Mouse (Mus musculus) T-helper 1 cell (primary cell): ENCODE results near the gene Lrig3.

Experiments
- in situ Hi-C: fragments of 300-600 bp; cut with MboI, MseI; formaldehyde crosslinking; loops from one replicate; pipeline ENCODE4 v1.15.1; 2025; ENCODE audit warnings: high pct_unique_total_duplicates

Lrig3 gene

DNA sequence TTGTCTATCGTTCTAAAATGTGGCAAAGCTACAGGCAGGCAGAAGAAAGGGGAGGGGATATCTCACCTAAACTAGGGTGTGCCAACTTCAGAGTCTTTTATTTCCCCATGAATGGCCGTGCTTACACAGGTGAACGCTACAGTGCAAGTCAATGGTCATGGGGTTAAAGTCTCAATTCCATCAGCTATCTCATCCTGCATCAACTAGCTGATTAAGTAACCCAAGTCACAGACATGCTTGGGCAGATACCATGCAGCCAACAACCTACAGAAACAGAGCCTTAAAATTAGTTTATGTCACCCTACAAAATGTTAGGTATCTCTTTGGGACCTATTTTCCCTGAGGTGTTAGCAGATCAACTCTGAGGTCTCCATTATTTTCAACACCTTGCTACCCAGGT, 1.3 kb upstream of the Lrig3 start:
- in situ Hi-C loops, result no loop called here

DNA sequence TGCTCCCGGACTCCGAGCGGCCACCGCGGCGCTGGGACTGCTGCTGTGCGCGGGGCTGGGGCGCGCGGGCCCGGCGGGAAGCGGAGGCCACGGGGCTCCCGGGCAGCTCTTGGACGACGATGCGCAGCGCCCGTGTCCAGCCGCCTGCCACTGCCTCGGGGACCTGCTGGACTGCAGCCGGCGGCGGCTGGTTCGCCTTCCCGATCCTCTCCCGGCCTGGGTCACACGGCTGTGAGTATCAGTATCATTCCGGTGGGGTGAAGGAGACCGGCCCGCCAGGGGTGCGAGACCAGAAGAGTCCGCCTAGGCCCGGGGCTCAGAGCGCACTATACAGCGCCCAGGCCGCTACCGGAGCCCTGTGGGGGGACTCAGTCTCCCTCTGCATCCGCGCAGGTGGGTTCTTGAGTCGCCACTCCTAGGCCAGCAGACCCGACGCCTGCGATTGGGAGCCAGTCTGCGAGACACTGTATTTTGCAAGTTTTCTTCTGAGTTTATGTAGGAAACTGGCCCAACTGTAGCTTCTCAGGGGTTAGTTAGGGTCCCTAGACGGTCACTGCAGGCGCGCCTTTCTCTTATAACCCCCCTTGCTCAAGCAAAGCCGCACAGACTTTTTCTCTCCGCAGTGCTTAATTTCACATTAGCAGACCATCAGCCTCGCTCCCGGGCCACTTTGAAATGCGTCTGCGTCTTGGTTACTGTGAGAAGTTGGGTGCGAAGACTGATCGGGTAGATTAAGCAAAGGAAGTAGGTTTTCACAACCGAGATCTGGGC, 698 bp downstream of the Lrig3 start:
- in situ Hi-C loops, result no loop called here

DNA sequence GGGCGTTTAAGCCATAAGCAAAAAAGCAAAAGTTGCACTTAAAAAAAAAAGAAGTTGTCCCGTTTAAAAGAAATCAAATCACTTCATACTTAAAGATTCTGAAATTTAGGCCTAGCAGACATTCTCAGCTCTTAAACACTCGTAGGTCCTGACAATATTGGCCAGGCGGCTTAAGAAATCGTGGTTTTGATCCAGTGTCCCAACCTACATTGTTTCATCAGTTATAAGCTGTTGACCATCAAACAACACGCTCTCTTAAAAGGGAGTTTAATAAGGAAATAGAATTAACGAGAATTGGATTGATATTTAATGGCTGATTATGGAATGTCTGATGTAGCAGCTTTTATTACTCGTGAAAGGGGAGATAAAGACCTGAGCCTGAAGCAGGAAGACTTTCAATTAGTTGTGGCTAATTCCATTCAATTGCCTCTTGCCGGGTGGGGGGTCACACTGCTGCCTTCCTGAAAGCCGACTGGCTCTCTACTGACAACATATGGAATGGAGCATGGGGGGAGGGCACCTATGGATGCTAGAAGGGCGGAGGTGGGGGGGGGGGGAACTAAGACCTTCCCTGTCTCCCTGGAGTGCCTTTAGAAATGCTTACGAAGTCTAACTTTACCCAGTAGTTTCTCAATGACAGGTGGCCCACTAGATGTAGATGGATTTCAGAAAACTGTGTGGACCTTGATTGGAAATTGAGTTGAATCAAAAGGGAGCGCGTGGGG, 1.6 kb downstream of the Lrig3 start:
- in situ Hi-C loops, result no loop called here

DNA sequence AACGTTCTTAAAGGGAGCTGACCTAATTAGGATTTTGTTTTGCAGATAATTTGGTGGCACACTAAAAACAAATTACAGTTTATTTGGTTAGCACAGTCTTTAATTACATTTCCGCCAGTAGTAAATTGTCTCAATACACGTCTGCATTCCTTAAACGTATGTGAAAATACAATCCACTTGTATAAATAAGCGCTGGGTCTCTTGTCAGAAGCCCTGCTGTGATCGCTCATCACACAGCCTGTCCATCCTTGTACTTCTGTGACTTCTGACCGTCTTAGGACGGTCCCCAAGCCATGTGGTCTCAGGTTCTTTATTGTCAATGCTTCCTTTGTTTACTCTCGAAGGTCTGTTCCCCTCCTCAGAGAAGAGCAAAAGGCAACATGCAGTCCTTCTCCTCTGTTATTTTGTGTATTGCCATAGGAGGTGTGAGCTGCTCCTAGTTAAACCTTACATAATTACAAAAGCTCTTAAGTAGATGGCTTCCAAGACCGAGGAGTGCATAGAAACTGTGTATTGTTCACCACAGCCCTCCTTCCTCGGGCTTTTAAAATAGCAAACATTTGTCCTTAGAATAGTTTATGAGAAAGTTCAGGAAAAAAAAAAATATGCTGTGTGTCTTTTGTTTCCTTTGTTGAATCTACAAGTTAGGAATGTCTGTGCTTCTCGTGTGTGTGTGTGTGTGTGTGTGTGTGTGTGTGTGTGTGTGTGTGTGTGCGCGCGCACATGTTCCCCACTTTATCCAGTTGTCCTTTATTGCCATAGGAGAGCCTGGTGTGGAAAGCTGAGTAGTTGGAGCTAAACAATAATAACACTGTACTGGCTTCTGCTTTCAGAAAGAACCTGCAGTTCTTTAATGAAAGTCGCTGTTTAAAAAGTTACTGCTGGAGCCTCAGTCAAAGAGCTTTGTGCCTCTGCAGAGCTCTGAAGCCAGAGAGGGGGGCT, 2.5 kb downstream of the Lrig3 start:
- in situ Hi-C loops, result no loop called here

DNA sequence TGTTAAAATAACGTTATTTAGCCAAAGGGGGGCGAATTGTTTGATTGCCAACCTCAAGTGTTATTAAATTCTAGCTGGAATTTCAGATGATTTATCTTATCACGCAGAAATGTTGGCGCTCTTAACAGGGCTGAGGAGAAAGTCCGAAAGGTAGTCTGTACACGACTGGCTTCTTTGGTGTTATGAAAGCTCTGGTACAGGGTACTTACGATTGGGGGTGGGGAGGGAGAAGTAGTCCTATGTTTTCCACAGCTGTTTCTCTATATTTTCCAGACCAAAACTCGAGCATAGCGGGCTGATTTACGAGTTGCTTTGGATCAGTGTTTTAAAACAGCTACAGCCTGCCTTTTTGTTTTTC, 3.1 kb downstream of the Lrig3 start:
- in situ Hi-C loops, result no loop called here

DNA sequence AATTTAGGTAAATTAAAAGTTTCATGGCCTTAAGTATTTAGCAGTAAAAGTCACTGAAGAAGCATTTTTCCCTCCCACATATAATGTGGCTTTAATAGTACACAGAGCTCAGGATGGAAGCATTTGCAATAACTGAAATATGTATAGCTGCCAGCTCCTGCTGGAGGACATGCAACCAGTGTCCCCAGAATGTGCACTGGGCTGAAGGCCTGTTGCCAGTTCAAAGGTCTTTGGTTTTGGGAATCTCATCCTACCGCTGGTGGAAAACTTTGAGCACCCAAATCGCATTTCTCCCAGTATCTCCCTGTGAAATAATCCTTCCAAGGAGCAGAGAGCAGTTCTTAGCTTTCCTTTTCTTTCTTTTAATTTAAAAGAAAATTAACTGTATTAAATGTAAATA, 4.1 kb downstream of the Lrig3 start:
- in situ Hi-C loops, result no loop called here

DNA sequence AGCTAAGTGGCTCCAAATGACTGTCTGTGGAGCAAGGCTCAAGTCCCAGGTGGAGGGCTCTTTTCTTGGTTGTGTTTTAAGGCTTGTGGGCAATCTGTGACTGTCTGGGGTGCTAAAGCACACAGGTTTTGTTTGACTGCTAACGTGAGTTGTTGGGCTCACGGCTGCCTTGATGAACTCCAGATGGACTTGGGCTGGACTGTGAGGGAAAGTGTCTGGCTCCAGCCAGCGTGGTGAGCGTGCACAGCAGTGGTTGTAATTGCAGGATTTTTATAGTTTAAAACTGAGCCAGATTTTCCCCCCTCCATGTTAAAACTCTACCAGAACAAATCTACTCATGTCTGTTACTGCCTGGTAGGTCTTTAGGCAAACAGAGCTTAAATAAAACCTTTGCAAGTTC, 4.5 kb downstream of the Lrig3 start:
- in situ Hi-C loops, result no loop called here

DNA sequence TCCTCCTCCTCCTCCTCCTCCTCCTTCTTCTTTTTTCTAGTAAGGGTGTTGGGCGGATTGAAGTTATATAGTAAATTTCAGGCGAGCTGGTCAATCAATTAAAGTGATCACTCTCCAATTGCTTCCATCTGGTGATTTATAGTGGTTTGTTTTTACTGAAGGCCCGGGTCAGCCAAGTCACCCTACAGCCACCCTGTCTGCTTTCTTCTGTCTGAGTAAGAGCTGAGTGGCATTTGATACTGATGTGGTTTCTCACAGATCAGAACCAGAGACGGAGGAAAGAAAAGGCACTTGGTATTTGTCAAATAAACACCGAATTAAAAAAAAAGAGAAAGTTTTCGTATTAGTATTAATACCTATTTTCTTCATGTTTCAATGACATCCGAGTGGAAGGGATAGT, 7.8 kb downstream of the Lrig3 start:
- in situ Hi-C loops, result no loop called here

DNA sequence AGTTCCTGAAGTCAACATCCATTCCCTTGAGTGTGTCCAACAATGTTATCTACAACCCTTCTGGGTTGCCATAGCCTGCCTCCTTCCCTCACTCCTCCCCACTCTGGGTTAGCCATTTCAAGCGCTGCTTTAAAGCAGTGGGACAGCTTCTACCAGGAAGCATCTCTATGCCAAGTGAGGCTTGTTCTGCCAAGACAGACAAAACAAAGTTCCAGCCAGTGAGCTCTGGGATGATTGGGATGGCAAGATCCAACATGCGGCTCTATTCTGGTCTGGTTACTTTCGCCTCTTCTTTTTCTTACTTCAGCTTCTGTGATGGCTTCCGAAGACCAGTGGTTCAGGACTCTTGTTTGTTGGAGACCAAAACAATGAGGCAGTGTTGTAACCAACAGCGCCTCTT, 16.0 kb downstream of the Lrig3 start:
- in situ Hi-C loops, result no loop called here

DNA sequence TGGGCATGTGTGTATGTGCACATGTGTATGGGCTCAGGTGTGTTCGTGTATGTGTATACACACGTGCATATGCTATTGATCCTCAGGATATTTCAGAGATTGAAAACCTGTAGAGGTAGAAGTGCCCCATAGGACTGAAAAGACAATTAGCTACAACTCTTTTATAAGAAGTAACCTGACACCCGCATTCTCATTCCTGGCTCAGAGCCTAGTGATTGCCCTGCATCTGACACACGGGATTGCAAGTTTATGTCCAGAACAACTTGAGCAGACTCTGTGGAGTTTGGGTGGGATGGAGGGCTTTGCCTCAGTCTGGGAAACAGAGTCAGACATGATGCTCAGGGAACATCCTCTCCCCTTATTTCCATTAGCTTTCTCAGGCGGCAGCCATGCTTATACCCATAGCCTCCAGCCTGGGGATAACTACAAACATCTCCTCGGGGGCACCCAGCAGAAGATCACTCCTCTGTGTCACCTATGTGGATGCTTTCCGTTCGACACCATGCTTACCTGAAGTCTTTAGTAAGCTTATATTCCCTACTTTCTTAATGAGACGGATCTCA, 18.6 kb downstream of the Lrig3 start:
- in situ Hi-C loops, result no loop called here

DNA sequence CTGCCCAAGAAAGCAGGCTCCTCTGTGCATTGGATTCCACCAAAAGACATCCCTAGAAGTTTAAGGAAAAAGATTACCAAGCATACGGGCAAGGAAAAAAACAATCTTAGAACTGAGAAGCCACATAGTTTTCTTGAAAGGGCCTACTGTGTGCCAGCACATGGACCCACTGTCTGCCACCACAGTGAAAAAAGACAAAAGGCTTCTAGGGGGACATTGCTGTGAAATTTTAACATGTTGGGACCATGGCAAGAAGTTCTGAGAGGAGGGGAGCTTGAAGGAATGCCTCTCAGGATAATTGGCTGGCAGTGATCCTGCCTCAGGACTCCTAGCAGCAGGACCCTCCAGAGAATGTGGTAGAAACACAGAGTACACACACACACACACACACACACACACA, 19.8 kb downstream of the Lrig3 start:
- in situ Hi-C loops, result no loop called here

DNA sequence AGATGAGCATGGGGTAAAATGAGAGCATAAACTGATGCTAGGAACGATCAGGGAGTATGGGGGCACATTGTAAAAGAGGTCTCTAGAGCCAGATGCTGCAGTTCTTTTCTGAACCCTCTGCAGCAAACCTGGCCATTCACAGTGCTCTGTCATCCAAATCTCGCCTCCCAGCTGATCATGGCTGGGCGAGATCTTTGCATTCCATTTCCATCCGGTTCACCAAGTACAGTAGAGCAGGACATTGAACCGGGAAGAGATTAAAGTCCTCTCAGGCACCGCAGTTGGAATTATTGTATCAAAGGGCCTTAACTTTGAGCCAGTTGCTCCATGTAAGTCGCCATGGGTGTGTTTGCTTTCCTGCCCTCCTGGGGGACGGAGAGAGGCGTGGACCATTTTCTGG, 20.5 kb downstream of the Lrig3 start:
- in situ Hi-C loops, result no loop called here

DNA sequence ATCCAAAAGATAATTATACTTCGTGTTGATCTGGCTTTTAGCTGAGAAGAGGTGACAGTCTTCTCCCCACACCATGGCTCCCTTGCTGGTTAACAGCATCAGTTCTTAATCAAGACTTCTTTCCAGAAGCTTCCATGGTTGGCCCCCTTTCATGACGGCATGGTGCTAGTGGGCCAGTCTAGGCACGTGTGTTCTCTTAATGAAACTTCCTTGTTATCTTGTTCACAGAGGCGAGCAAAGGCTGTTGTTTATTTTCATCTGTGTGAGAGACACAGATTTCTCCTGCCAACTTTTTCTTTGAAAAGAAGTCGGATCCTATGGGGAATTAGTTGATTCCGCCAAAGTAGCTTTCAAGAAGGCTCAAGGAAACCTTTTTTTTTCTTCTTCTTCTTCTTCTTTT, 21.3 kb downstream of the Lrig3 start:
- in situ Hi-C loops, result no loop called here

DNA sequence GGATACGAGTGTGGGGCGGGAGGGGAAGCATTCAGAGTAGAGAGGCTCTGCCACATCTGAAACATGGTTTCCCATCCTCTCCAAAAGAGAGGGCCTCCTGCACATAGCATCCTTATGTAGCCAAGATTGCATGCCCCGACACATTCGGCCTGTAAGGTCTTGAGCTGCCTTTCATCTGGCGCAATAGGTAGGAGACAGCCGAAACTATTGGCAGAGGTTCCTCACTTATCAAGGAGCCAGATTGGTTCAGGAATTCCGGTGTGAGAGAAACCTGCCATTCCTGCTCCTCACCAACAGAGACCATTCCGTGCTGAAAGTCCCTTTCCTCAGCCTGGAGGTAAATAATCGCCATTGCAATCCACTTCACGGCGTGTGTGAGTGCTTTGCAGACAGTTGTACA, 22.1 kb downstream of the Lrig3 start:
- in situ Hi-C loops, result no loop called here

DNA sequence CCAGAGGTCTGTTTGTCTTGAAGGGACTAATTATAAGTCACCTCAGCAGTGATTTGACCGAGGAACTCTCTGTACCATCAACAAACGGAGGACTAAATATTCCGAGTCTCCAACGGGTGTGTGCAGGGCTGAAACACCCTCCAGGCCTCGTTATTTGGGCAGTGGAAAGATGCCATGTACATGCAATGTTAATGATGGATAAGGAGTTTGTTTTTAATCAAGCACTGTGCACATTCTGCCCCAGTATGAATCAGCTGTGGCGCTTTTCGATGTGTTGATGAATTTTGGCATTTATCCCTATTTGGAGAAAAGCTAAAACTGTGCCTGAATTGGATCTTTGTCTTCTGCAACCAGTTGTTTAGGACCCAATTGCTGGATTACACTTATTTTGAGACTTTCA, 23.9 kb downstream of the Lrig3 start:
- in situ Hi-C loops, result no loop called here

DNA sequence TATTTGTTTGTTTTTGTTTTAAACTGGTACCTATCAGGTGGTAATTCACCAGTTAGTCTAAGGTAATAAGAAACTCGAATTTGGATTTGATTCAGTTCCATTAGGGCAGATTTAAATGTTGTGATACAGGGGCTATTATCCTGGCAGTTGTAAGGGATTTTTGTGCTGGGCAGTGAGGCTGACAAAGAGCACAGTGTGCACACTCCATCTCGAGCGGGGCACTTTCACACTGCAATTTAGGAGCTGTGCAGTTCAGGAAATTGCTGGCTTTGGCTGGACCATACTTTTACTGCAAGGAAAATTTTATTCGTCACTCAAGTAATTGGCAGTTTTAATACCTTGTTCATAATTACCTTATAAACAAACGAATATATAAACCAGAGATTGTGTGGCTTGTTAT, 24.4 kb downstream of the Lrig3 start:
- in situ Hi-C loops, result no loop called here

DNA sequence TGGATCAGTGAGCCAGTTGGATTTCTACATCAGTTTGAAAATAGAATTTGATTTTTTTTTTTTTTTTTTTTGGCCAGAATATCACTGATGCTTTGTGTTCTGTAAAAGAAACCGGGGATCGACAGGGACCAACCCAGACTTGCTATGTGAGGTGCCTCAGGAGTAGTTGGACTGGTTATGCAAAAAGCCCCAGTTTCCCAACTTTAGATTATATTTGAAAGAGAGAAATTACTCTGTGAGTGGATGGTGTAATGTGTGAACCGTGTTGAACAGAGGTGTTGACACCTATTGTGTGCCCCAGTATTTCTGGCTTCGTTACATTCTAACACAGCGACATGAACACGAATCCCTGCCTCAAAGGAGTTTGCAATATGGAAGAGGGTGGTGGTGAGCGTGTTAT, 25.9 kb downstream of the Lrig3 start:
- in situ Hi-C loops, result no loop called here

DNA sequence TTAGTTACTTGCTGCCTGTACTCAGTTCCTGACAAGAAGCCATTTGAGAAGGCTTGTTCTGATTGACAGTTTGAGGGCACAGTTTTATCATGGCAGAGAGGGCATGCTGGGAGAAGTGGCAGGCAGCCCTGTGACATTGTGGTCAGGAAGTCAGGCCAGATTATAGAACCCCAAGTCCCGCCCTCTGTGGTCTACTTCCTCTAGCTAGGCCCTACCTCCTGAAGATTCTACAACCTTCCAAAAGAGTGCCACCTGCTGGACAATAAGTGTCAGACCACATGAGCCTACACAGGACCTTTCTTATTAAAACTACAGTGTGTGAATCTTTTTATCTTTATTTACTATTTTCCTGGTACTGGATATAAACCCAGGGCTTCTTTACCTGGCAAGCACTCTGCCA, 28.9 kb downstream of the Lrig3 start:
- in situ Hi-C loops, result no loop called here

DNA sequence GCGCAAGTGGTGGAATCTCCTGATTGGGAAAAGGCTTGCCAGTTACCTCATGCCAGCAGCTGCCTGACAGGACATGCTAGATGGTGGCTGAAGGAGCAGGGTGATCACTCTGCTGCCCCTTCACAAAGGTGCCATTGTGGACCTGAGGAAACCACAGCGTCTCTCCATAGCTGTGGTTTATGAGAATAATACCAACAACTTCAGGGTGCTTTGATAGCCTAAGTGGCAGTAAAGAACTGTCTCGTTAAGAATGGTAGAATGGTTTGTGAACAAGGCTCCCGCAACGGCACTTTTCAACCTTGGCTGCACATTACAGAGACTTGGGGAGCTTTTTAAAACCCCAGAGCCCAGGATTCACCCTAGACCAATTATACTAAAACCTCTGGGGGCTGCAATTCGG, 29.7 kb downstream of the Lrig3 start:
- in situ Hi-C loops, result no loop called here

DNA sequence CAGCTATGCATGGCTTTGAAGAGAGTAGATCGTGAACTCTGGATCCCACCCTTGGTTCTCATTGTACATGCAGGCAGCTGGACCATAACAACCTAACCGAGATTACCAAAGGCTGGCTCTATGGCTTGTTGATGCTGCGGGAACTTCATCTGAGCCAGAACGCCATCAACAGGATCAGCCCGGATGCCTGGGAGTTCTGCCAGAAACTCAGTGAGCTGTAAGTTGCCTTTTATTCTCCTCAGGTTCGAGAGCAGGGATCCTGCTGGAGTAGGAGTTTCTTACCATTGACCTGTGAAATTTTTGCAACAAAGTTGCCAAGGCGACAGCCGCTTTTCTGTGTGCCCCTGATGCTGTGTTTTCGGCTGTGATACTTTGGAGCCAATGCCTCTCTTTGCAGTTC, 31.0 kb downstream of the Lrig3 start:
- in situ Hi-C loops, result no loop called here

DNA sequence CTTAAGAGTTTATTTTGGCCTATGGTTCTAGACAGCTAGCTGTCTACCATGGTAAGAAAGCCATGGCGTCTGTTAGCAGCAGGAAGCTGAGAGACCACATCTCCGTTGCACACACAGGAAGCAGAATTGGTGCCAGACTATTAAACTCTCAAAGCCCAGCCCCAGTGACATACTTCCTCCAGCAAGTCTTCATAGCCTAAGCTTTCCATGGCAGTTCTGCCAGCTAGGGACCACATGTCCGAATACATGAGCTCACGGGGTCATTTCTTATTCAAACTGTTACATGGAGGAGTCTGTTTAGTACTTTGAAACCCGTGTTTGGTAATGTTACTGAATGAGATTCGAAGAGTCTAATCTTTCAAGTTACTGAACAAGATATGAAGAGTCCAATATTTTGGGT, 33.6 kb downstream of the Lrig3 start:
- in situ Hi-C loops, result no loop called here

DNA sequence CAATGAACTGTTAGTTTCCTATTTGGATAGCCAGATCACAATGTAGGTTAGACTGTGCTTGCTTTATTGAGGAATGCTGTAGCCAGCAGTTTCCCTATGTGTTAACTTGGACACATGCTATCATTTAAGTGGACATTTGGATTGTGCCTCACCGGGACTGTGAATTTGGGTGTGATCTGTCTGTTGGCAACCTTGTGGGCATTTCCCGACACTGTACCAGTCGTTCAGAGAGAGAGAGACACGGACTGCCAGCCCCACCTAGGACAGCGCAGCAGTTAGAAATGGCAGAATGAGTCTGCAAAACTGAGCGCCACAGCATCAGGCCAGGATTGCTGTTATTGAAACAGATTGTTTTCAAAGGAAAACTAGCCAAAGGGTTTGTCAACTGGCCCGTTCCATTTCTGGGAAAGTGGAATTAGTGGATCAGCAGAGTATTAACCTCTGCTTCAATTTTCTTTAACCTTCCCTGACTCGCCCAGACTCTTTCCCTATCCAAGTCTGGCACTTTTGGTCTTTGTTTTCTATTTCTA, 35.0 kb downstream of the Lrig3 start:
- in situ Hi-C loops, result no loop called here
